Mouse (Mus musculus): ENCODE results near the gene Sept14. TPM values are rescaled to one million over a fixed set of nuclear protein-coding genes. Genes with fewer than 3 reads are reported as not detected.
A peak's percentile ranks its signal among the peaks of the same experiment; 100 is the strongest.

Sept14 gene
- total and polyA plus RNA-seq, 3 experiments: not detected

- H3K36me3 ChIP-seq (ENCODE audit: control insufficient read depth in 1 of 2, insufficient read depth in 2 of 2, low read length in 2 of 2): peaks cover 3 to 9% of the 10 kb centered on the region in 2 experiments; a peak in 3 of 4 replicates
Measured at GRCm38 (mm10) chr5:129740976-129741375, 32.7 kb upstream of the Sept14 start.

GRCm38 (mm10) chr5:129731021-129731420 lies 22.7 kb upstream of the Sept14 start:
- Histone ChIP-seq H3K9ac (ENCODE audit: control insufficient read depth, low read depth, low read length, poor library complexity, severe bottlenecking) (no peak overlapping the region), H3K27me3 (ENCODE audit: control insufficient read depth in 1 of 2, insufficient read depth in 2 of 2, low read length in 2 of 2) (no peaks in the 10 kb centered on the region), H3K4me1 (ENCODE audit: control insufficient read depth in 1 of 2, insufficient read depth in 2 of 2, low read length in 2 of 2) (peaks cover 15 to 39% of the 10 kb centered on the region in 2 experiments), H3K9me3 (replicated peaks; ENCODE audit: insufficient read depth, low read length) (no peaks in the 10 kb centered on the region), H3K27ac (ENCODE audit: control insufficient read depth, low read depth, low read length) (no peak overlapping the region), H3K4me3 (ENCODE audit: control insufficient read depth in 1 of 2, insufficient read depth in 1 of 2, low read depth in 2 of 2, low read length in 2 of 2) (no peak overlapping the region), H3K36me3 (ENCODE audit: control insufficient read depth in 1 of 2, insufficient read depth in 2 of 2, low read length in 2 of 2) (peaks cover 0 to 32% of the 10 kb centered on the region in 2 experiments; a peak in 2 of 4 replicates), H3K79me2 (ENCODE audit: control insufficient read depth, insufficient read depth, low read length, poor library complexity) (peaks cover 13% of the 10 kb centered on the region)
- no peak for TF ChIP-seq TBP (IDR thresholded peaks at IDR 0.05; ENCODE audit: low read depth, low read length)
- no peak for TF ChIP-seq MAFK (IDR thresholded peaks at IDR 0.05; ENCODE audit: borderline replicate concordance, low read depth, low read length)
- no peak for TF ChIP-seq NRF1 (IDR thresholded peaks at IDR 0.05; ENCODE audit: insufficient read depth, low read depth, low read length, poor library complexity, severe bottlenecking)
- TF ChIP-seq KAT2A (conservative IDR thresholded peaks at IDR 0.05; ENCODE audit: low read depth, low read length): no peak
- no peak for TF ChIP-seq MAX (IDR thresholded peaks at IDR 0.05; ENCODE audit: low read length)
- TF ChIP-seq USF2 (IDR thresholded peaks at IDR 0.05; ENCODE audit: borderline replicate concordance in 1 of 2, insufficient read depth in 1 of 2, low read depth in 1 of 2, low read length in 2 of 2): no peak
- TF ChIP-seq SIN3A (IDR thresholded peaks at IDR 0.05; ENCODE audit: low read length): no peak
- no peak for TF ChIP-seq TCF12 (IDR thresholded peaks at IDR 0.05; ENCODE audit: low read depth, low read length)
- TF ChIP-seq HCFC1 (IDR thresholded peaks at IDR 0.05; ENCODE audit: low read depth, low read length): no peak
- no peak for TF ChIP-seq ZNF384 (IDR thresholded peaks at IDR 0.05; ENCODE audit: low read depth, low read length)
- TF ChIP-seq RAD21 (IDR thresholded peaks at IDR 0.05; ENCODE audit: low read depth, low read length): no peak
- TF ChIP-seq BHLHE40 (IDR thresholded peaks at IDR 0.05; ENCODE audit: borderline replicate concordance, low read depth, low read length): no peak
- TF ChIP-seq MEF2A (IDR thresholded peaks at IDR 0.05; ENCODE audit: extremely low read depth, insufficient replicate concordance, low read depth, low read length, poor library complexity, severe bottlenecking): no peak
- TF ChIP-seq MYC (IDR thresholded peaks at IDR 0.05; ENCODE audit: low read depth, low read length): no peak
- no peak for DNase-seq (ENCODE audit: low read depth, low spot score)

More at GRCm38 (mm10) chr5:129740976-129741375, 32.7 kb upstream of the Sept14 start:
- peak; percentile 74 for DNase-seq (ENCODE audit: low read depth, low spot score)
- Histone ChIP-seq H3K4me1 (ENCODE audit: control insufficient read depth in 1 of 2, insufficient read depth in 2 of 2, low read length in 2 of 2) (peaks cover 3 to 7% of the 10 kb centered on the region in 2 experiments), H3K27ac (ENCODE audit: control insufficient read depth, low read depth, low read length) (no peak overlapping the region), H3K27me3 (ENCODE audit: control insufficient read depth in 1 of 2, insufficient read depth in 2 of 2, low read length in 2 of 2) (no peaks in the 10 kb centered on the region), H3K9me3 (replicated peaks; ENCODE audit: insufficient read depth, low read length) (no peaks in the 10 kb centered on the region), H3K9ac (ENCODE audit: control insufficient read depth, low read depth, low read length, poor library complexity, severe bottlenecking) (no peak overlapping the region), H3K79me2 (ENCODE audit: control insufficient read depth, insufficient read depth, low read length, poor library complexity) (no peaks in the 10 kb centered on the region), H3K4me3 (ENCODE audit: control insufficient read depth in 1 of 2, insufficient read depth in 1 of 2, low read depth in 2 of 2, low read length in 2 of 2) (no peak overlapping the region)
- no peak for TF ChIP-seq MEF2A (IDR thresholded peaks at IDR 0.05; ENCODE audit: extremely low read depth, insufficient replicate concordance, low read depth, low read length, poor library complexity, severe bottlenecking)
- no peak for TF ChIP-seq BHLHE40 (IDR thresholded peaks at IDR 0.05; ENCODE audit: borderline replicate concordance, low read depth, low read length)
- TF ChIP-seq NRF1 (IDR thresholded peaks at IDR 0.05; ENCODE audit: insufficient read depth, low read depth, low read length, poor library complexity, severe bottlenecking): no peak
- TF ChIP-seq ZKSCAN1 (IDR thresholded peaks at IDR 0.05; ENCODE audit: low read depth, low read length): no peak
- TF ChIP-seq ELF1 (IDR thresholded peaks at IDR 0.05; ENCODE audit: low read depth, low read length): no peak
- TF ChIP-seq TAL1 (IDR thresholded peaks at IDR 0.05; ENCODE audit: low read length): no peak
- TF ChIP-seq KAT2A (conservative IDR thresholded peaks at IDR 0.05; ENCODE audit: low read depth, low read length): no peak
- TF ChIP-seq CTCF (IDR thresholded peaks at IDR 0.05 in 2 of 3, conservative IDR thresholded peaks at IDR 0.05 in 1 of 3; ENCODE audit: control insufficient read depth in 1 of 3, insufficient read depth in 1 of 3, low read depth in 2 of 3, low read length in 3 of 3, poor library complexity in 1 of 3, severe bottlenecking in 1 of 3): peak; percentile 45 to 83 (median 75)
- no peak for TF ChIP-seq RCOR1 (IDR thresholded peaks at IDR 0.05; ENCODE audit: low read depth, low read length)
- TF ChIP-seq MAZ (IDR thresholded peaks at IDR 0.05; ENCODE audit: low read depth, low read length): no peak
- no peak for TF ChIP-seq GATA1 (IDR thresholded peaks at IDR 0.05; ENCODE audit: low read depth, low read length)
- TF ChIP-seq NELFE (IDR thresholded peaks at IDR 0.05; ENCODE audit: low read depth, low read length): no peak
- no peak for TF ChIP-seq EP300 (IDR thresholded peaks at IDR 0.05; ENCODE audit: low read depth in 1 of 2, low read length in 2 of 2)
- TF ChIP-seq ZMIZ1 (IDR thresholded peaks at IDR 0.05; ENCODE audit: low read depth, low read length): no peak
- TF ChIP-seq TBP (IDR thresholded peaks at IDR 0.05; ENCODE audit: low read depth, low read length): no peak
- no peak for TF ChIP-seq MYB (IDR thresholded peaks at IDR 0.05; ENCODE audit: low read depth, low read length)
- TF ChIP-seq POLR2AphosphoS5 (IDR thresholded peaks at IDR 0.05; ENCODE audit: borderline replicate concordance, low read depth, low read length): no peak
- TF ChIP-seq JUND (IDR thresholded peaks at IDR 0.05; ENCODE audit: low read depth, low read length): no peak
- no peak for TF ChIP-seq GABPA (IDR thresholded peaks at IDR 0.05; ENCODE audit: low read depth, low read length)
- TF ChIP-seq HCFC1 (IDR thresholded peaks at IDR 0.05; ENCODE audit: low read depth, low read length): no peak
- TF ChIP-seq ZNF384 (IDR thresholded peaks at IDR 0.05; ENCODE audit: low read depth, low read length): no peak
- no peak for TF ChIP-seq CHD2 (IDR thresholded peaks at IDR 0.05; ENCODE audit: low read length)
- no peak for TF ChIP-seq MXI1 (IDR thresholded peaks at IDR 0.05; ENCODE audit: low read depth, low read length)
- no peak for TF ChIP-seq ETS1 (IDR thresholded peaks at IDR 0.05; ENCODE audit: low read depth, low read length)
- peak; percentile 67 for TF ChIP-seq SMC3 (IDR thresholded peaks at IDR 0.05; ENCODE audit: low read depth, low read length)
- TF ChIP-seq TCF12 (IDR thresholded peaks at IDR 0.05; ENCODE audit: low read depth, low read length): no peak
- TF ChIP-seq POLR2A (IDR thresholded peaks at IDR 0.05; ENCODE audit: control insufficient read depth in 1 of 2, insufficient read depth in 1 of 2, low read depth in 1 of 2, low read length in 2 of 2, poor library complexity in 1 of 2): no peak
- no peak for TF ChIP-seq USF2 (IDR thresholded peaks at IDR 0.05; ENCODE audit: borderline replicate concordance in 1 of 2, insufficient read depth in 1 of 2, low read depth in 1 of 2, low read length in 2 of 2)
- no peak for TF ChIP-seq MAX (IDR thresholded peaks at IDR 0.05; ENCODE audit: low read length)
- TF ChIP-seq CHD1 (IDR thresholded peaks at IDR 0.05; ENCODE audit: low read depth, low read length): no peak
- TF ChIP-seq POLR2AphosphoS2 (IDR thresholded peaks at IDR 0.05; ENCODE audit: low read length): no peak
- no peak for TF ChIP-seq USF1 (IDR thresholded peaks at IDR 0.05; ENCODE audit: low read depth, low read length)
- TF ChIP-seq RAD21 (IDR thresholded peaks at IDR 0.05; ENCODE audit: low read depth, low read length): peak; percentile 72
- TF ChIP-seq UBTF (IDR thresholded peaks at IDR 0.05; ENCODE audit: borderline replicate concordance, insufficient read depth, low read depth, low read length): no peak
- no peak for TF ChIP-seq E2F4 (IDR thresholded peaks at IDR 0.05; ENCODE audit: borderline replicate concordance, low read depth, low read length)
- peak; percentile 46 for TF ChIP-seq ZC3H11A (IDR thresholded peaks at IDR 0.05; ENCODE audit: low read depth, low read length)
- peak; percentile 63; the same call in 1 of the 2 replicates for TF ChIP-seq MYC (IDR thresholded peaks at IDR 0.05; ENCODE audit: low read depth, low read length)
